Mouse (Mus musculus): ENCODE measurements around the gene Psmd2. TPM values are rescaled to one million over a fixed set of nuclear protein-coding genes. Genes with fewer than 3 reads are reported as not detected.

Psmd2 gene
- 100 to 1,000 TPM; 175 to 178 TPM for total RNA-seq (2021)
- long read RNA-seq, experiment 1, transcript Psmd2-201 (21 exons, 2,961 nt): major isoform, 415 of 451 reads
- long read RNA-seq, experiment 1, partial matches to known transcripts: 19 of 451 reads
- long read RNA-seq, experiment 1, other reads (novel, unspliced or antisense): 17 of 451 reads
- long read RNA-seq, experiment 2, transcript Psmd2-201 (21 exons, 2,961 nt): major isoform, 417 of 447 reads
- long read RNA-seq, experiment 2, partial matches to known transcripts: 13 of 447 reads
- long read RNA-seq, experiment 2, other reads (novel, unspliced or antisense): 16 of 447 reads

- DNase-seq: peak; percentile 98
Measured at GRCm38 (mm10) chr16:20651076-20651946, at the start of gene Psmd2. Gene Psmd2, plus strand, starts transcription at chr16:20651652.

GRCm38 (mm10) chr16:20604705-20605104 is 46.7 kb upstream of the Psmd2 start:
- DNase-seq: peak; percentile 44

DNA sequence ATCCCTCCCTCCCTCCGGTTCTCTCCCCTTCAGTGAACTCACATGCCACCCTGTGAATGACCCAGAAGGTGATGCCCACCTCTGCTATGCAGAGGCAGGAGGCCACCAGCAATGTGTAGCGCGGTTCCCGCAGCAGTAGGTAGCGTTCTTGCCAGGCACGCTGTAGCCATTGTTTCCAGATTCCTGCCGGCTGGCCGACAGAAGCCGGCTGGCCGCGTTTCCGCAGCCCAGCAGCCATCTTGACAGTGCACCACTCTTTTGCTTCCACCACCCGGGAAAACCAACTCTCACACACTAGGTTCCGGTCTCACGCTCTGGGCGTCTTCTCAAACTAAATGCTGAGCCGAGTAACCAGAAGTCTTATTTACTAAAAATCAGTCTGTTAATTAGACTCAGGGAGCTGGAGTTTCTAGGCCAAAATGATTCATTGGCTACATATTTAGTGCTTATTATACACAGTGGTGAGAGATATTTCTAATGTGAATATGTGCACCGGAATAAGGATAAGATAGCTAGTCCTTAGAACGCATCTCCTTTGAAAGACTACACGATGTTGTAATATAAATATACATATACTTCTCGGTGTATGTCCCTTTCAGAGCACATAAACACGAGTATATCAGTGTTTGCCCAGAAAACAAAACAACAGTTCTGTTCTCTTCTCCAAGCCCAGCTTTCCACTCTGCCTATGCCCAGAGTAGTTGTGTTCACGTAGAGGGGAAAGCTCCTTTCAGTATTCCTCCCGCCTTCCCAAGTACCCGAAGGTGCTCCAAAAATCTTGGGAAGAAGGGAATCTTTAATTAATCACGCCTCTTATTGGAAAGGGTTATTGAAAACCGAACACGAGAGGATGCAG is 40.7 kb upstream of the Psmd2 start:
- DNase-seq: peak; percentile 69

- peak; percentile 78 for DNase-seq
Measured at GRCm38 (mm10) chr16:20611357-20612227, 39.9 kb upstream of the Psmd2 start, which contains the start of the genes Eef1akmt4, Gm49333 and Alg3. Gene Eef1akmt4, plus strand, starts transcription at chr16:20611593. Gene Gm49333, plus strand, starts transcription at chr16:20611610. Gene Alg3, minus strand, starts transcription at chr16:20611735.

- DNase-seq: peak; percentile 47
Measured at GRCm38 (mm10) chr16:20619541-20620398, 31.7 kb upstream of the Psmd2 start.

GRCm38 (mm10) chr16:20620399-20620735 is 31.1 kb upstream of the Psmd2 start:
- DNase-seq: no peak

DNA sequence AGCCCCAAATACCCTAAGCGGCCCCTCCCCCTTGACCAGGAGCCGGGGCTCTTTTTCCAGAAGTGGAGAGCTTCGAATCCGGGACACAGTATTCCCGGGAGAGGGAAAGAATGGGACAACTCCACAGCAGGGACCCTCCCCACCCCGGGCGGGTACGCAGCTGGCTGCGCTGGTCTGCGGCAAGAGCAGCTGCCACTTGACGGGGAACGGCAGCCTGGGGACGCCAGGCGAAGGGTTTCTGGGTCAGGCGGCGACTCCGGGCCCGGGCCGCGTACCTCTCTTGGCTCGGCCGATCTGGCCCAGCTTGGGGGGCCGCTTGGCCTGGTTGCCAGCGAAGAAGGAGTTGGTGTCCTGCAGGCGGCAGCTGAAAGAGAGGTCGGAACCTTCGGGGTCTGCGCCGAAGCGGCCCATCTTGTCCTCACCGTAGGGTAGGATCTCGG is 30.7 kb upstream of the Psmd2 start:
- DNase-seq: peak; percentile 36

DNA sequence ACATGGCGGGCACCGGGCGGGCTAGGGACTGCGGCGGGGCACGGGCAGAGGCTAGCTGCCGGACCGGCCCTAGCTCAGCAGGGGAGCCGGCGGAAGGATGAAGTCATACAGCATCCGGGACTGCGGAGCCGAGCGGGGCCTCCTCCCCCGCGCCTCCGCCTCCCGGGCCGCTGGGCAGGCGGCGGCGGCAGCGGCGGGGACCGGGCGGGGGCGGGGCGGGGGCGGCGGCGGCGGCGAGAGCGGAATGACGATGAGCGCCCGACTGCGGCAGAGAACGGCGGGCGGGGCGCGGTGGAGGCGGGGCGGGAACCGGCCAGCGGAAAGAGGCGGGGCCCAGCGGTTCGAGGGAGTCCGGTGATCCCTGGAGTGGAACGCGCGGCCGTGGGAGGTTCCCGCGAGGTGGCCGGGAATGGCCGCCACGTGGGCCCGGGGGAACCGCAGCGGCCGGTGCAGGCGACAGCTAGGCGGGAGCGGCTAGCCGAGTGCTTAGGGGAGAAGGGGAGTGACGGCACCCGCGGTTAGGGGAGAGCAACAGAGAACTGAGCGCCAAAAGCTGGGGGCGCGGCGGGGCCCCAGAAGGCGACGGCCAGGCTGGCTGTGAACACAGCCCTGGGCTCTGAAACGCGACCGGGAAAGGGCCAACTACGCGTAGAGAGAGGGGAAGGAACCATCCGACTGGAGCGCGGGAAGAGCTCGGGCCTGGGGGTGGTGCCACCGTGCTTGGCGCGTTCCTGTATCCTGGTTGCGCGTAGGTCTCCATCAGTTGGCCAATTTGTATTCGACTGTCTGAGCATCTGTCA is 30.1 kb upstream of the Psmd2 start, which contains the start of gene Camk2n2:
Gene Camk2n2, minus strand, starts transcription at position 97 of the 800 bp plus-strand sequence.
- peak; percentile 59 for DNase-seq

DNA sequence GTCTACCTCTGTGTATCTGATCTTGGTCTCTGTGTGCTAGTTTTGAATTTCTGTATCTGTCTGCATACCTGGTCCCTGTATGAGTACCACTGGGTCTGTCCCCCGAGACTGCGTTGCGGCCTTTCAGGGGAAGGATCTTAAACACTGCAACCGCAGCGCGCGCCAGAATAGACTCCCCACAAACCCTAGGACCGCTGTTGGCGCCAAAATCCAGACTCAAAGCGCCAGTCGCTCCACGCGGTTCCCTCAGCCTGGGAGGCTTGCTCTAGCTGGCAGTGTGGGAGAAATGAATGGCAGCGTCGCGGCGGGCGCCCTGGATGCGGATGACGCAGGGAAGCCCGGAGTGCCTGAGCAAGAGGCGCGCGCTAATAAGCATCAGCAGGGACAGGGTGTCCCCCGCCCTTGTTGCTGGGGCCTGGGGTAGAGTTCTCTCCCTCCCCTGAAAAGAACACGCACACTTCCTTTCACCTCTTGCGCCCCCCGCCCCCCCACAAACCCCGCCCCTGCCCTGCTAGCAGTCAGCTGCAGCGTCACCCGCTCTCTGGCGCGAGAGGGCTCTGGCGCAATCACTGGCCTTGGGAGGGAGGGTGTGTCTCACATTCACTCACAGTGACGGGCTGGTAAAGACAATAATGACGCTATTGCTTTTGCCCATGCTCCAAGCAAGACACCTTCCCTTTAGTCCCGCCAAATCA is 29.3 kb upstream of the Psmd2 start:
- DNase-seq: peak; percentile 17

GRCm38 (mm10) chr16:20623211-20623610 is 28.2 kb upstream of the Psmd2 start:
- DNase-seq: no peak

- no peak for DNase-seq
Measured at GRCm38 (mm10) chr16:20628871-20629391, 22.5 kb upstream of the Psmd2 start.

- DNase-seq: peak; percentile 25
Measured at GRCm38 (mm10) chr16:20629731-20630634, 21.5 kb upstream of the Psmd2 start, which contains the start of gene Ece2. Gene Ece2, plus strand, starts transcription at chr16:20629828.

DNA sequence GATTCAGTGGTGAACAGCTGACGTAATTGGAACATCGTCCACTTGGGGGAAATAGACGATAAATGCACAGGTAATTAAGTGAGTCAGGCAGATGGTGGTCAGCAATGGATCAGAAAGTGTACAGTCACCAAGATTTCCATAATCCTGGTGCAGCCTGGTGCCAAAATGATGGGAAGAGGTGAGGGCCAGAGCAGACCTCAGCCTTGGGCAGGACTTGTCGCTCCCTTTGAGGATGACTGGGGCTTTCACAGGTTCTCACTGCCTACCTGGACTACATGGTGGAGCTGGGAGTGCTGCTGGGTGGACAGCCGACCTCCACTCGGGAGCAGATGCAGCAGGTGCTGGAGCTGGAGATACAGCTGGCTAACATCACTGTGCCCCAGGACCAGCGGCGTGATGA is 14.0 kb upstream of the Psmd2 start:
- DNase-seq: no peak

- DNase-seq: no peak
Measured at GRCm38 (mm10) chr16:20638367-20638766, 13.1 kb upstream of the Psmd2 start.

DNA sequence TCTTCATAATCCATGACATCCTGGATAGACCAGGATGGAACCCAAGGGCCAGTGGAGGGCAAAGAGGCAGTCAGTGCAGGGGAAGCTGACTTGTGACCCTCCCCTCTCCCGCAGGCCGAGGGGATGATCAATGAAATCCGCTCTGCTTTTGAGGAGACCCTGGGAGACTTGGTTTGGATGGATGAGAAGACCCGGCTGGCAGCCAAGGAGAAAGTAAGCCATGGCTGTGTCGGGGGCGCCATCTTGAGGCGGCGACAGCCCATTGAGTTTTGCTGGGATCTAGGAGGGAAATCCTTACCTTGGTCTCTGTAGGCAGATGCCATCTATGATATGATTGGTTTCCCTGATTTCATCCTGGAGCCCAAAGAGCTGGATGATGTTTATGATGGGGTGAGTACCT is 9.3 kb upstream of the Psmd2 start:
- DNase-seq: peak; percentile 77

GRCm38 (mm10) chr16:20643911-20644310 is 7.5 kb upstream of the Psmd2 start:
- DNase-seq: no peak

GRCm38 (mm10) chr16:20651947-20652310 is 477 bp downstream of the Psmd2 start:
- no peak for DNase-seq
